Mouse (Mus musculus) spleen, adult 2 months (tissue): Measurements from ENCODE around the gene Gba2.
A peak's percentile ranks its signal among the peaks of the same experiment; 100 is the strongest.

ENCODE experiments used
- CTCF ChIP-seq: fragments of 200-500 bp; IDR thresholded peaks from 2 replicates; pipeline ENCODE4 v1.5.1; 2011; ENCODE audit warnings: mild to moderate bottlenecking, inconsistent platforms; ENCODE audit not compliant: insufficient read depth, insufficient read length, insufficient replicate concordance; ENCODE audit errors: extremely low read depth
- POLR2A ChIP-seq: fragments of 200-500 bp; IDR thresholded peaks from 2 replicates; pipeline ENCODE4 v1.6.1; 2011; ENCODE audit warnings: low read depth, low read length, inconsistent platforms

DNA sequence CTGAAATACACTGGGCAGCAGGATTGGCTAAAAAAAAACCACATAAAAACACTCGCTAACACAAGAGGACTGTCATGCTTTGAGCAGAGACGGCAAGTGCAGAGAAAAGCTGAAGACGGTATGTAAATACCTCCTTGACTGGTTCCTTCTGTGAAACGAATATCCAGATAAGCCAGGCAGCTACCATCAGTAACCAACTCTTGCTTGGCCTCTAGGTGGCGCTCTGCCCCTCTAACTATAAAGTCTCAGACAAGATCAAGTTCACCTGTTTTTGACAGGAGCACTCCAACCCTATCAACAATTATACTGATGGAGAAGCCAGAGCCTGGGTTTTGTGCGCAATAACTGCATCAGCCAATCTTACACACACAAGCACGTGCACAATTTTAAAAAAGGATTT, 48.1 kb downstream of the Gba2 start:
- TF ChIP-seq CTCF, result peak; percentile 74; the same call in 1 of the 2 replicates
- no peak for TF ChIP-seq POLR2A
